Mouse (Mus musculus) lung, adult 2 months (tissue): ENCODE measurements around the gene Efnb3. TPM values are rescaled to one million over a fixed set of nuclear protein-coding genes. Genes with fewer than 3 reads are reported as not detected.
"Not testable (repeated sequence)": the region's sequence is repeated elsewhere in the genome, so short reads cannot be mapped to it uniquely, and the experiment has no call there.

ENCODE experiments used
- DNase-seq: peaks from one replicate; pipeline ENCODE4 v3.0.0; 2022
- H3K4me1 ChIP-seq: fragments of 200-500 bp; 2 replicates; pipeline ENCODE4 v1.6.1; 2011; ENCODE audit warnings: low read length; ENCODE audit not compliant: control insufficient read depth, insufficient read depth
- H3K4me3 ChIP-seq: fragments of 200-500 bp; replicated peaks from 2 replicates; pipeline ENCODE3; 2011; ENCODE audit warnings: low read depth, mild to moderate bottlenecking, control low read depth, low read length; ENCODE audit errors: extremely low read depth
- CTCF ChIP-seq: fragments of 200-500 bp; IDR thresholded peaks from 2 replicates; pipeline ENCODE4 v1.5.1; 2011; ENCODE audit warnings: mild to moderate bottlenecking, low read length, control low read depth; ENCODE audit not compliant: insufficient read depth
- POLR2A ChIP-seq: fragments of 200-500 bp; IDR thresholded peaks from 2 replicates; pipeline ENCODE4 v1.6.1; 2011; ENCODE audit warnings: low read depth, mild to moderate bottlenecking, control low read depth, low read length, borderline replicate concordance; ENCODE audit errors: extremely low read depth
- WGBS: fragments of 180-500 bp; shearing (Covaris S2); methylation state at CpG from one replicate; pipeline ENCODE4 v1.1.7; 2018; 5-methylcytosine and 5-hydroxymethylcytosine counted together
- polyA plus RNA-seq: library from polyadenylated mRNA; depleted of rRNA; stranded (reverse); fragments of >200 nt; gene quantifications from 2 replicates; pipeline ENCODE4 v1.2.3, GENCODE M21; 2012

The Efnb3 gene
- polyA plus RNA-seq, 1 experiment = 0.88 TPM

- WGBS = 90% methylated on average over 2 of the region's 2 CpGs
- Histone ChIP-seq H3K4me3 (no peak overlapping the region), H3K4me1 (no peaks in the 10 kb centered on the region)
- no peak for DNase-seq
- TF ChIP-seq POLR2A (no peak), CTCF (no peak)
These were observed 19.3 kb downstream of the Efnb3 start for GRCm38 (mm10) chr11:69540700-69541099.

GRCm38 (mm10) chr11:69534990-69535389 is 25.0 kb downstream of the Efnb3 start:
- Histone ChIP-seq H3K4me3 (no peak overlapping the region), H3K4me1 (no peaks in the 10 kb centered on the region)
- TF ChIP-seq POLR2A = no peak
- no peak for TF ChIP-seq CTCF
- 68% methylated on average over 1 of the region's 1 CpGs for WGBS
- no peak for DNase-seq

- no peaks in the 10 kb centered on the region for H3K4me1 ChIP-seq
- no peak overlapping the region for H3K4me3 ChIP-seq
- DNase-seq = no peak
- TF ChIP-seq CTCF (no peak), POLR2A (no peak)
- WGBS = 73% methylated on average over 7 of the region's 7 CpGs
These were observed 27.4 kb downstream of the Efnb3 start for GRCm38 (mm10) chr11:69532480-69533150.

GRCm38 (mm10) chr11:69530755-69531154 is 29.2 kb downstream of the Efnb3 start:
- H3K4me1 ChIP-seq, DNase-seq, H3K4me3 ChIP-seq: not testable (repeated sequence)
- 86% methylated on average over 6 of the region's 6 CpGs for WGBS

GRCm38 (mm10) chr11:69530281-69530680 is 29.7 kb downstream of the Efnb3 start:
- DNase-seq, H3K4me1 ChIP-seq, H3K4me3 ChIP-seq: not testable (repeated sequence)
- 86% methylated on average over 3 of the region's 3 CpGs for WGBS

- 90% methylated on average over 4 of the region's 4 CpGs for WGBS
- no peaks in the 10 kb centered on the region for H3K4me1 ChIP-seq
- no peak for DNase-seq
These were observed 32.0 kb downstream of the Efnb3 start for GRCm38 (mm10) chr11:69528031-69528390.

GRCm38 (mm10) chr11:69527098-69528030 is 32.6 kb downstream of the Efnb3 start:
- TF ChIP-seq CTCF = no peak
- WGBS = 20% methylated on average over 30 of the region's 30 CpGs
- H3K4me3 ChIP-seq = no peak overlapping the region
- no peaks in the 10 kb centered on the region for H3K4me1 ChIP-seq
- no peak for DNase-seq

More at GRCm38 (mm10) chr11:69528031-69528390, 32.0 kb downstream of the Efnb3 start:
- TF ChIP-seq POLR2A (no peak), CTCF (no peak)
- no peak overlapping the region for H3K4me3 ChIP-seq

- 69% methylated on average over 4 of the region's 4 CpGs for WGBS
- DNase-seq = no peak
- Histone ChIP-seq H3K4me1 (no peaks in the 10 kb centered on the region), H3K4me3 (no peak overlapping the region)
- TF ChIP-seq POLR2A = no peak
- TF ChIP-seq CTCF = no peak
These were observed 33.4 kb downstream of the Efnb3 start for GRCm38 (mm10) chr11:69526631-69527030.

- no peak for TF ChIP-seq POLR2A
- TF ChIP-seq CTCF = no peak
- no peak for DNase-seq
- Histone ChIP-seq H3K4me1 (no peaks in the 10 kb centered on the region), H3K4me3 (no peak overlapping the region)
- 87% methylated on average over 9 of the region's 9 CpGs for WGBS
These were observed 34.3 kb downstream of the Efnb3 start for GRCm38 (mm10) chr11:69525661-69526060.

GRCm38 (mm10) chr11:69523651-69524050 is 36.4 kb downstream of the Efnb3 start:
- TF ChIP-seq CTCF (no peak), POLR2A (no peak)
- 76% methylated on average over 4 of the region's 4 CpGs for WGBS
- no peak for DNase-seq
- Histone ChIP-seq H3K4me1 (no peaks in the 10 kb centered on the region), H3K4me3 (no peak overlapping the region)
